Mouse (Mus musculus) ES-E14 (cell line): ENCODE measurements around the gene Egr4. TPM values are rescaled to one million over a fixed set of nuclear protein-coding genes. Genes with fewer than 3 reads are reported as not detected.
A peak's percentile ranks its signal among the peaks of the same experiment; 100 is the strongest.

Experiments used
- DNase-seq: peaks from one replicate; pipeline ENCODE4 v3.0.0-alpha.2; 2013; ENCODE audit warnings: low read depth, low spot score
- H3K27ac ChIP-seq: 2 replicates; pipeline ENCODE4 v1.5.1; 2012; ENCODE audit warnings: low read depth, mild to moderate bottlenecking, low read length, moderate library complexity, mixed read lengths; ENCODE audit not compliant: poor library complexity, insufficient read depth, severe bottlenecking
- H3K36me3 ChIP-seq: 2 replicates; pipeline ENCODE4 v1.6.1; 2012; ENCODE audit warnings: mild to moderate bottlenecking, low read length, moderate library complexity, mixed read lengths; ENCODE audit not compliant: control insufficient read depth, poor library complexity, insufficient read depth, severe bottlenecking
- H3K4me1 ChIP-seq, 2 experiments: fragments of 150-350 bp in 1 of 2; sonication (generic) in 1 of 2; 2 replicates each; pipeline ENCODE4 v1.6.1; 2012; ENCODE audit warnings: low read length in 2 of 2, mild to moderate bottlenecking in 1 of 2, mixed read lengths in 1 of 2; ENCODE audit not compliant: control insufficient read depth in 2 of 2, insufficient read depth in 2 of 2, poor library complexity in 1 of 2
- H3K4me3 ChIP-seq, 2 experiments: fragments of 150-350 bp in 1 of 2; sonication (generic) in 1 of 2; 2 replicates each; pipeline ENCODE4 v1.5.1; 2012; ENCODE audit warnings: low read length in 2 of 2, low read depth in 1 of 2, mild to moderate bottlenecking in 1 of 2, mixed read lengths in 1 of 2; ENCODE audit not compliant: insufficient read depth in 1 of 2, poor library complexity in 1 of 2, severe bottlenecking in 1 of 2
- H3K9ac ChIP-seq: 2 replicates; pipeline ENCODE4 v1.6.1; 2012; ENCODE audit warnings: low read depth, mild to moderate bottlenecking, low read length, mixed read lengths; ENCODE audit not compliant: poor library complexity, insufficient read depth, severe bottlenecking
- H3K9me3 ChIP-seq: fragments of 150-350 bp; sonication (generic); 2 replicates; pipeline ENCODE4 v1.6.1; 2012; ENCODE audit warnings: low read depth, mild to moderate bottlenecking, low read length; ENCODE audit not compliant: control insufficient read depth, insufficient read depth
- CHD2 ChIP-seq: IDR thresholded peaks from 2 replicates; pipeline ENCODE4 v1.6.1; 2014; ENCODE audit warnings: mild to moderate bottlenecking, low read depth, low read length, inconsistent platforms
- HCFC1 ChIP-seq: IDR thresholded peaks from 2 replicates; pipeline ENCODE4 v1.6.1; 2012; ENCODE audit warnings: low read length, inconsistent platforms, borderline replicate concordance; ENCODE audit not compliant: insufficient read depth
- MAFK ChIP-seq: IDR thresholded peaks from 2 replicates; pipeline ENCODE4 v1.6.1; 2014; ENCODE audit warnings: mild to moderate bottlenecking, low read depth, low read length, inconsistent platforms; ENCODE audit not compliant: insufficient read depth
- ZC3H11A ChIP-seq: IDR thresholded peaks from 2 replicates; pipeline ENCODE4 v1.6.1; 2012; ENCODE audit warnings: low read depth, mild to moderate bottlenecking, inconsistent platforms, low read length, borderline replicate concordance
- ZNF384 ChIP-seq: IDR thresholded peaks from 2 replicates; pipeline ENCODE4 v1.6.1; 2012; ENCODE audit warnings: low read depth, low read length, inconsistent platforms
- in situ Hi-C, 2 experiments: fragments of 600-800 bp; cut with MboI; formaldehyde crosslinking; loops; one replicate each; pipeline ENCODE4 v1.15.1; 2025; ENCODE audit warnings: low sequenced_read_pairs in 2 of 2, inconsistent platforms in 1 of 2; ENCODE audit not compliant: unreplicated experiment in 2 of 2
- total RNA-seq: library from RNA; depleted of rRNA; stranded (reverse); fragments of 300-350 nt; gene quantifications from 2 replicates; pipeline ENCODE4 v1.2.3, GENCODE M21; 2012; rRNA removed

The Egr4 gene
- 0.21 and 0.31 TPM in 2 replicates for total RNA-seq

DNA sequence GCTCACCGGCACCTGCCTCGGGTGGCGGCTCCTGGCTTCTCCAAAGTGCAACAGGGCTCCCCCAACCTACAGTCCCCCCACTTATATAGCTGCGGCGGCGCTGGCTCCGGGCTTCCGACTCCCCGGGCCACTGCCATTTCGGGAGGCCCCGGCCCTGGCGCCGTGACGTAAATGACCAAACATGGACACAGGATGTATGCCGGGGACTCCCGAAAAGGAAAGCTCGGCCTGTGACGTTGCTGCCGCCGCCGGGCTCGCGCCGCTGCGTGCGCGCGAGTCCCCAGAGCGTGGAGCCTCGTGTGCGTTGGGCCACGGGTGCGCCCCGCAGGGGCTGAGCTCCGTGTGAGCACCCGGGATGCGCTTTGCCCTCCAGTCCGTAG is at the start of gene Egr4:
Egr4 (minus strand) TSS at position 59 of the 380 bp plus-strand sequence.
- H3K27ac ChIP-seq = no peak within 1 kb of the TSS
- in situ Hi-C loops = no loop called here
- DNase-seq = no peak
- H3K4me1 ChIP-seq = no peaks in the 10 kb centered on the region
- TF ChIP-seq MAFK = no peak
- TF ChIP-seq CHD2 = no peak
- no peak for TF ChIP-seq ZC3H11A
- TF ChIP-seq HCFC1 = no peak
- no peak for TF ChIP-seq ZNF384
- no peaks in the 10 kb centered on the region for H3K9me3 ChIP-seq
- H3K4me3 ChIP-seq = peak within 1 kb of the TSS; percentile 62 to 87
- H3K9ac ChIP-seq = 0 out of 2 replicates have a peak within 1 kb of the TSS, but pooled peaks have one; percentile 25
- no peaks in the 10 kb centered on the region for H3K36me3 ChIP-seq

DNA sequence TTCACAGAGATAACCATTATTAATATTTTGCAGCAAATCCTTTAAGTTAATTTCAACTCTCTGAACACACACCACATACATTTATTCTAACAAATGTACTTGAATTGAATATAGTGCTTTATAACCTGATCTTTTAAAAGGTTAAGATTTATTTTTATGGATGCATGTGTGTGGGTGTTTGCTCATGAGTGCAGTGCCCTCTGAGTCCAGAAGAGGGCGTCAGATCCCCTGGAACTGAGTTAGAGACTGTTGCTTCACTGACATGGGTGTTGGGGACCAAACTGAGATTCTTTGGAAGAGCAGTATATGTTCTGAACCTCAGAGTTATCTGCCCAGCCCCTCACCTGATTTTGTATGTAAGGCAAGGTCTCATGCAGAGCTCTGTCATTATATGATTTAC is 49.0 kb upstream of the Egr4 start:
- Histone ChIP-seq H3K36me3 (no peaks in the 10 kb centered on the region), H3K4me3 (no peak overlapping the region), H3K9me3 (no peaks in the 10 kb centered on the region), H3K4me1 (no peaks in the 10 kb centered on the region), H3K9ac (no peak overlapping the region), H3K27ac (no peak overlapping the region)
- in situ Hi-C loops = no loop called here
- TF ChIP-seq MAFK (no peak), ZNF384 (no peak), CHD2 (no peak), HCFC1 (no peak), ZC3H11A (no peak)
- no peak for DNase-seq

DNA sequence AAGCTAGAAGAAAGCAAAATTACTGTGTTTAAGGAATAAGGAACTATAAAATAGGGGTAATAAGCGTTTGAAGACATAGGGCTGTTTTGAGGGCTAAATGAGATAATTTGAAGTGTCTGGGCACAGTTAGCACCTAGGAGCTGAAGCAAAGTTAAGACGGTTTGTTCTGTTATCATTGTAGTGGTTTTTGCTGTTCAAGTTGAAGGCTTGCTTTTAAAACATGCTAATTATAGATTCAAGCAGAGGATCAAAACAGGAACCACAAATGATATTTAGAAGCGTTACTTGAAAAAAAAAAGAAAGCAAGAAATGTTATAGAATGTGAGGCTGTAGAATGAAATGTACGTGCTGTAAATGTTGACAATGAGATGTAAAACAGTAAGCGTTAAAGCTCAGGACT is 34.3 kb upstream of the Egr4 start:
- Histone ChIP-seq H3K4me3 (no peak overlapping the region), H3K9me3 (no peaks in the 10 kb centered on the region), H3K4me1 (no peaks in the 10 kb centered on the region), H3K27ac (no peak overlapping the region), H3K9ac (no peak overlapping the region), H3K36me3 (no peaks in the 10 kb centered on the region)
- in situ Hi-C loops = no loop called here
- TF ChIP-seq MAFK = no peak
- no peak for TF ChIP-seq ZC3H11A
- no peak for TF ChIP-seq HCFC1
- no peak for DNase-seq

DNA sequence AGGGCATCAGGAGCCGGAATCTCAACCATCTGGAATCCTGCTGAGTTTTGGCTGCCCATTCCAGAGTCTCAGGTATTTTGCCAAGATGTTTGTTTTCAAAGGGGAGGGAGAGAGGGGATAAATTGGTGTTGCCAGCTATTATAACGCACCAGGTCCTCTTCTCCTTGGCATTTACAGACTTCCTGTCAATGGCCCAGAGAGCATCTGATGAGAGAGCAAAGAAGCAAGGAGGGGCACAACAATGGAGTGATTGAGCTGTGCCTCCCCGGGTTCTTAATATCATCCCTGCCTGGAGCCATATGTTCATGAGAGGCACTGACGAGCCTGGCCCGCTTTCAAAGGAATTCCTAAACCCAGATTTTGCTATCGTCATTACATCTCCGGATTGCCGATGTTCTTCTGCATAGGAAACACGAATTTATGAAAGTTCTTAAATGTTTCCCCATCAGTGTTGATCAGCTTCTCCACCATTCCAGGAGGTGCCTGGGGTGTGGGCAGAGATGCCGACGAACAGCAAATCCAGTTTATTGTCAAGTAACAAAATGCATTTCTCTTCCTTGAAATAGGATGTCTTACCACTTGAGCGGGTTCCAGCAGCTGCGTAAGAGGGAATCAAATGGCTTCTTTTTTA is 31.0 kb upstream of the Egr4 start:
- no peaks in the 10 kb centered on the region for H3K9me3 ChIP-seq
- H3K27ac ChIP-seq = no peak overlapping the region
- TF ChIP-seq HCFC1 (no peak), CHD2 (no peak), ZC3H11A (no peak), MAFK (no peak), ZNF384 (no peak)
- no peak for DNase-seq
- no peaks in the 10 kb centered on the region for H3K36me3 ChIP-seq
- no peaks in the 10 kb centered on the region for H3K4me1 ChIP-seq
- H3K4me3 ChIP-seq = no peak overlapping the region
- in situ Hi-C loops = no loop called here
- no peak overlapping the region for H3K9ac ChIP-seq
